Mouse (Mus musculus) left cerebral cortex, adult 11 months (tissue): ENCODE data around the gene Gm21954.

Source experiments
- DNase-seq: peaks from one replicate; pipeline ENCODE4 v3.0.0; 2022; ENCODE audit warnings: low spot score

Gene Gm21954

GRCm38 (mm10) chr3:55462904-55463668 is 8.9 kb downstream of the Gm21954 start:
- DNase-seq: no peak

GRCm38 (mm10) chr3:55461685-55462655 is 10.0 kb downstream of the Gm21954 start:
- DNase-seq: peak; percentile 87

GRCm38 (mm10) chr3:55461092-55461491 is 10.9 kb downstream of the Gm21954 start:
- DNase-seq: no peak

- DNase-seq: no peak
Observed at GRCm38 (mm10) chr3:55452464-55452863, 19.5 kb downstream of the Gm21954 start.

DNA sequence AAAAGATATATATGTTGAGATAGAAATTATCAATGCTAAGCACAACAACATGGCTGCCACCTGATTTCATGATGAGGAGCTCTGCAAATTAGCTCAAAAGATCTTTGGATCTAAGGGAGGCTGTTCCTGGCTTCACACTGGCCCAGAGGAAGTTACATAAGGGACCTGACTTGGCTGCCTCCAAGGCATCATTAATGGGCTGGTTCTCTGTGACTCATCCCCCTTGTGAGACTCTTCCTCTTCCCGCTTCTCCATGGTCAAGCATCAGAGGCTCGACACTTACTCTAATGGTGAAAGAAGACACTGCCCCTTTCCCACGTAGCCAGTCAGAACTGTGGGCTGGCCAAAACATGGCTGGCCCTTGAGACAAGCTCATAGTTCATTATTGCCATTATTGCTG is 20.1 kb downstream of the Gm21954 start:
- DNase-seq: no peak

GRCm38 (mm10) chr3:55451035-55451434 is 21.0 kb downstream of the Gm21954 start:
- no peak for DNase-seq

GRCm38 (mm10) chr3:55449148-55449547 is 22.9 kb downstream of the Gm21954 start:
- DNase-seq: no peak

DNA sequence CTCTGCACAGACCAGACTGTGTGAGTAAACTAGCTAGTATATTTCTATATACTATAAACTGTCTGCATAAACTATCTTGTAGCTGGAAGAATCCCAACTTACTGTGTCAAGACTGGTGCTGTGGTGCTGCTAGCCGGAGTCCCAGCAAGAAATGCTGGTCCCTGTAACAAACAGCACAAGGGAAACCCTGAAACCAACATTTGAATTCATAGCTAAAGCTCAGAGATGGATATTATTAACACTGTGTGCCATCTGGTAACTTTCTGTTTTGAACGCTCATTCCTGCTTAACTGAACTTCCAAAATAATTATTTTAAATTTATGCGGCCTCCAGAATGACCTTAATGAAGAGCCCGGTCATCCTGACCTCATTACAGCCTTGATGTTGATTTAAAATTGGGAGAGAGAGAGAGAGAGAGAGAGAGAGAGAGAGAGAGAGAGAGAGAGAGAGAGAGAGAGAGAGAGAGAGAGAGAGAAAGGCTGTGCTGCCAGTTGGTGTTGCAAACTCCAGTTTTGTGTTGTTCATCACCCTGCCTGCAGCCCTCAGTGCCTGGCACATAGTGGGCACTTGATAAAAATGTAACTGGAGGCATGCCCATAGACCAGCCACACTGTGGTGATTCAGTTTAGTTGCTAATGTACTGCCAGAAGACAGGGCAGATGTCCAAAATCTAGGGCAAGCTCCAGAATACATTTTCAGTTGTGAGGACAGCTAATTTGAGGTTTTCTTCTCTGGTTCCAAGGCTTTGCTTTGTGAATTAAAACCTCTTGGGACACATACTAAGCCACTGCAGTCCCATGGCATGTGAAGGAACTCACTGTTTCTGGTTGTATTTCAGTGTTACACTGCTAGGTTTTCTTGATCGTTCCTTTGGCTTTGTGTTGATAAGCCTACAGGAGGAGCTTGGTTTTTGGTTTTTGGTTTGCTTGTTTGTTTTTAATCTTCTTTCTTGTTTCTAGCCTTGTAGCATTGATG is 24.2 kb downstream of the Gm21954 start:
- DNase-seq: peak; percentile 93

GRCm38 (mm10) chr3:55446681-55447080 is 25.3 kb downstream of the Gm21954 start:
- no peak for DNase-seq

DNA sequence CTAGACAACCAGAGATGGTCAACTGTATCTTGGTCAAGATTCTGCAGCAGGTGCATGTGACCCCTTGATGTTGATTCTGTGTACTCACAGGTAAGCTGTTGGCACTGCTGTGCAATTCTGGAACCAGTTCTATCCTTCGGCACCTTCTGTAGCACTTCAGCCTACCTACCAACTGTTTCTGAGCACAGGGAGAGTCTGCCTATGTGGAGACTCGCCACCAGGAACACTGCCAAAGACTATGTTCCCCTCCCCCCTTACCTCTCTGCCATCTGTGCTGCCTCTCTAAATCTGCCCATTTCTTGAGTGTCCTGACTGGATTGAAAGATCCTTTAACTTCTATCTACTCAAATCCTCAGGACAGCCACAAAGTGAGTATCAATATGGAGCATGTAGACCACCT is 28.3 kb downstream of the Gm21954 start:
- no peak for DNase-seq

DNA sequence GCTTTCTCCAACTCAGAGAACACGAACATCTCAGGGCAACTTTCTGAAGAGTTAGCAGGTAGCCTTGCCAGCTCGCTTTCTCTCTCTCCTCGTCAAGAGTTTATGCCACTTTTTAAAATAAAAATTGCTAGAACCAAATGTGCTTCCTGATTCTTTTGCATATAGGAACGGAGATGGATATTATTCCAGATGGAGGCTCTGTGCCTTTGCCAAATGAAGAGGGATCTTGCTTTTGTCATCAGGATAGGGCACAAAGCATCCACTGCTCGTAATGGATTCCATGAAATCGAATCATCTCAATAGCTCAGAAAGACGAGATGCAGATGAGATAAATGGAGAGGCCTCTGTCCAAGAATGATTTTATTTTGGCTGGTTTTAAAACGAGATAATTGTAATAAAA is 28.7 kb downstream of the Gm21954 start:
- no peak for DNase-seq

DNA sequence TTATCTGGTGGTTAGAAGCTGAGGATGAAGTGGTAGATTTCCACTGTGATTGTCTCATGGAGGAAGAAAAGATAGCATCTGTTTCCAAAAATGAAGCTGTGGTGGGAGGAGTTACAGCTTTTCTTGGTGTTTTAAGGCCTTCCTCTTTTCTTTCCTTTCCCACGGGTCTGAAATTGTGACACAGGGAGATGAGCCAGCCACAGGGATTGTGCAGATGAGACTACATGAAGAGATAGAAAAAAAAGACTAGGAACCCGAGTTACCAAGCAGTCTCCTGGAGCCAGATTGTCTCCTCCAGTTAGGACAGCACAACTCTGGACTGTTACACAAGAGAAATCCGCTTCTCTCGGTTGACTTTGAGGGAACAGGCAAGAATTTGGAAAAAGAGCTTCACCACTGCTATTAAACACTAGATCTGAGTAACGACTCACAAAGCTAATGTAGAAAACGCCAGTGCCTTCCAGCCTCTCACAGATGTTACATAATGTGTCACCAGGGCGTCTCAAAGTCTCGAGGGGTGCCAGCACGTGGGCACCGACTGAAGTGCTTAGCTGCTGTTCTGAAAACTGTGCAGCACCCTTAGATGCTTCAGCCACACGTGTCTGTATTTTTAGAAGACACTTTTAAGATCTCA is 29.9 kb downstream of the Gm21954 start:
- DNase-seq: no peak

- DNase-seq: no peak
Observed at GRCm38 (mm10) chr3:55440342-55440741, 31.7 kb downstream of the Gm21954 start.

DNA sequence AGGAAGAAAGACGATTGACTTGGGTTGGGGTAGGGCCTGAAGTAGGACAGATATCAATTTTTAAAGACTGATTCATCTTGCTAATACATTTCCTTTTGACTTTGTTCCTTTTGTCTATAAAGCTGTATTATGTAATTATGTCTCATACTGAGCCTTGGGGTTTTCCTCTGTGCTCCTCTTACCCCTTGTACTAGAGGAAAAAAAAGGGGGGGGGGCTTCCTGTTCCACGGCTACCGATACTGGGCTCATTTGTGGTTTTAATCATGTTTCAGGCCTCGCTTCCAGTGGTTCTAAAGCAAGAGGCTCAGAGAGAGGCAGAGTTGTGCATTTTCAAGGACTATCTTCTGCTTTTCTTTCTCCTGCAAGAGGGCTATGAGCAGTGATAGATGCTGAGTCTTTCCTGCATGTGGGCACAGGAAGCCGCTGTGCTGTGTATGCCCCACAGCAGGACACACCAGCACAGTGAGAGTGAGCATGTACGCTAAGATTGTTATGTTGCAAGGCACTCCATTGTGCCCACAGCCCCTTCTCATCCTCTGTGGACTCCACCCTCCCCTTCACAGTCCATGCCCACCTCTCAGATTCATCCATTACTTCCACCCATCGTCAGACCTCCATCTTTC is 33.1 kb downstream of the Gm21954 start:
- no peak for DNase-seq

DNA sequence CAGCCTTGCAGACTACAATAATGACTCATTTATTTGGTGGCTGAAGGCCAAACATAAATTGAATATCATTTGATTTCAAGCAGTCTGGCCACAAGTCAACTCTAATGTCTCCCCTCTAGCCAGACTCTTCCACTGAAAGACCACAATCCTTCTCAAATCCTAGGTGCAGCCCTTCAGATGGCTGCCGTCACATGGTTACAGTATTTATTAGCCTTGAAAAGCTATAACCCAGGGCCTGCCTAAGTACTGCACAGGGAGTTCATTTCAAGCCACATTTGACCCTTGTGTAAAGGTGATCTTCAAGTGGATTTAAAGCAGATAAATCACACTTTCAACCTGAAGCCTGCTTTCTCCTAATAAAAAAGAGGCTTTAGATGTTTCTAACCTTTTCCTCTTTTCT is 37.7 kb downstream of the Gm21954 start:
- no peak for DNase-seq

DNA sequence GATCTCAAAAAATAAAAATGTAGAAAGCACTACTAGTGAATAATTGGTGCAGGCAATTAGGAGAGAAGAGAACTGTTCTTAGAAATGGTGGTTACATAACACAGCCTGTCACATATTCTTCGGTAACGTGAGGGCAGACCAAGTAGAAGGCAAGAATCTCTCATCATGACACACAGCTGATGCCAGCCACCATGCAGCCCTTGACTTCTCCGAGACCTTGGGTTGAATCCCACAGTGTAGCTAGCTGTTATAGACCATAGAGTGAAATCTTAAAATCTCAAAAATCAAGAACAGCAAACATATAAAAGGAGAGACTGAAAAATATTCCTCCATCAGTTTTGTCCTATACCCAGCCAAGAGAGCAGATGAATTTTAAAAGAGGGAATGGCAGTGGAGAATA is 40.8 kb downstream of the Gm21954 start:
- DNase-seq: no peak

- DNase-seq: no peak
Observed at GRCm38 (mm10) chr3:55430022-55430549, 41.9 kb downstream of the Gm21954 start.

DNA sequence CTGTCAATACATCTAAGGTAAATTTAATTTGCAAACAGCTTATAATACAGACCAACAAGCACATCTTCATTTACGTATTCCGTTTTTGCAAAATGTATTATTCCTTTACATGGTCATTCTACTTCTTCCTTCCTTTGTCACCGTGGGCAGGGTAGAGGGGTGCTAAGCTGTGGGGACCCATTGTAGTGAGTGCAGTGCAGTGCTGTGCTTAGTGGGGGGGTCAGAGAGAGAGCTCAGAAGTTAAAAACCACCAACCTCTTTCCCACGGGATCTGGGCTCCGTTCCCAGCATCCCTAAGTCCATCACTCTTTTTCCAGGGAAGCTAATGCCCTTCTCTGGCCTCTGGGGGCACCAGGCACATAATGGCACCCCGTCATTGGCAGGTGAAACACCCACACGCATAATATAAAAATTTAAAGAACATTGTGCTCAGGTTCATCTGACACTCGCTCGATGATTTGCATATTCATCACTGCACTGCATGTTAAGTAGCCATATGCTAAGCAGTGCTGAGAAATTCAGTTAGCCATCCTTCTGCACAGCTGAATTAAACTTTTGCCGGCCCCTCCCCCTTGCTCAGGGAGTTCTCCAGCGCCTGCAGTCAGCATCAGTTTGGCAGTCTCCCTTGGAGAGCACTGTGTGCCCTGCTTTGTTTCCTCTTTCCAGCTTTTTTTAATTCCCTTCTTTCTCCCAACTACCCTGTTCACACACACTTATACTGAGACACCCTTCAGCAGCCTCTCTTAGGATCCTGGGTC is 48.2 kb downstream of the Gm21954 start:
- DNase-seq: no peak

DNA sequence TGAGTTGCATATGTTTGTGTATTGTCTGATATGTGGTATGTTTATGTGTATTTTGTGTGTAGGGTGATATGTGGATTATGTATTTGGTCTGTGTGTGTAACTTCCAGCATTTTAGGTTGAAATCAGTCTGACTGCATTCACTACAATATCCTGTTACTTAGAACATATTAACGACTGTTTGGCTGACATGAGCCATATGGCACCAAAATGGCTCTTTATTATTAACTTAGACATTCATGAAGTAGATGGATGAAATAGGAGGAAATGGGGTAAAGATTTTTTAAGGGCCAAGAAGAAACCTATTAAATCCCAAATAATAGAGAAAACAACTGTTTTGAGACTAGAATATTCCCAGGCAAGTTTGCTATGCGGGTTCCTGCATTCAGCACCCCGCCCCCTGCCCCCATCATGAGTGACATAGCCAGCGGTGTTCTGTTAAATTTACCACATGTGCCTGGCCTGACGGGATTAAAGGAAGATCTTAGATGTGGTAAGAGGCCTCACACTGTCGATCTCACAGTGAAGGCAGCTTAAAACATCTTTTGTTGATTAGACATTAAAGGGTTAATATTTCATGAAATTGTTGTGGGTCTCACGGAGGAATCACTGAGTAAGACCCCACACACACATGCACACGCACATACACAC is 51.5 kb downstream of the Gm21954 start:
- no peak for DNase-seq
